Mouse (Mus musculus): ENCODE results near the gene Pigz. TPM values are rescaled to one million over a fixed set of nuclear protein-coding genes. Genes with fewer than 3 reads are reported as not detected.

Gene Pigz
- polyA plus RNA-seq, 1 experiment from 2014 or later = 0.97 TPM

GRCm38 (mm10) chr16:31948345-31948774, 14.7 kb downstream of the Pigz start, which contains the start of the genes 0610012G03Rik and Ncbp2:
Gene 0610012G03Rik, minus strand, starts transcription at chr16:31948494.
Gene Ncbp2, plus strand, starts transcription at chr16:31948513.
- Histone ChIP-seq H3K9ac (ENCODE audit: low read depth, low read length) (peak within 1 kb of the TSS; percentile 94), H3K36me3 (ENCODE audit: control insufficient read depth, insufficient read depth, low read length) (peaks cover 11% of the 10 kb centered on the region; the same call in 1 of the 2 replicates), H3K27me3 (ENCODE audit: control insufficient read depth, insufficient read depth, low read length) (no peaks in the 10 kb centered on the region), H3K27ac (ENCODE audit: low read depth, low read length) (peak within 1 kb of the TSS; percentile 85), H3K9me3 (ENCODE audit: control insufficient read depth, low read length) (no peaks in the 10 kb centered on the region), H3K4me2 (replicated peaks; ENCODE audit: low read depth, low read length) (peak within 1 kb of the TSS; percentile 87), H3K4me1 (ENCODE audit: control insufficient read depth, insufficient read depth, low read length) (peaks cover 16% of the 10 kb centered on the region), H3K4me3 (ENCODE audit: low read length) (peak within 1 kb of the TSS; percentile 74)
- ATAC-seq (ENCODE audit: low FRiP score, low TSS enrichment) = peak; percentile 94
- WGBS = under 1% methylated on average over 55 of the region's 55 CpGs

DNA sequence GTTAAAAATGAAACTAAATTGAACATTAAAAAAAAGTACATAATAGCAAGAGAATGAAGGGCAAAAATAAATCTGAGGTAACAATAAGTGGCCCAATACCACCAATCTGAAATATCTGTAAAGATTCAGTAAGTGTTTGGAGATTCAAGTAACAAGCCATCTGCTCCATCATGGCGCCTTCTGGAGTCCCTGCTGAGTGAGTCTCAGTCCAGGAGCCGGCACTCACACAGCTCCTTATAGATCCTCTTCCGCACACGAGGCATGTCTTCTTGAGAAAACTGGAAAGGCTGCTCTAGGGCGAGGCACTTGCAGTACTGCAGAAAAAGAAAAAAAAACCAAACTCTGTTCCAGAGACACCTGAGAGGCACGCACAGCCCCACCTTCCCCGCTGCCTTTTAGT, 29.6 kb downstream of the Pigz start:
- Histone ChIP-seq H3K9ac (ENCODE audit: low read depth, low read length) (no peak overlapping the region), H3K27ac (ENCODE audit: low read depth, low read length) (no peak overlapping the region), H3K4me1 (ENCODE audit: control insufficient read depth, insufficient read depth, low read length) (no peaks in the 10 kb centered on the region), H3K27me3 (ENCODE audit: control insufficient read depth, insufficient read depth, low read length) (no peaks in the 10 kb centered on the region), H3K4me3 (ENCODE audit: low read length) (no peak overlapping the region), H3K4me2 (replicated peaks; ENCODE audit: low read depth, low read length) (no peak overlapping the region), H3K36me3 (ENCODE audit: control insufficient read depth, insufficient read depth, low read length) (peaks cover 74% of the 10 kb centered on the region), H3K9me3 (ENCODE audit: control insufficient read depth, low read length) (no peaks in the 10 kb centered on the region)
- ATAC-seq (ENCODE audit: low FRiP score, low TSS enrichment) = no peak
- WGBS = 92% methylated on average over 7 of the region's 7 CpGs

DNA sequence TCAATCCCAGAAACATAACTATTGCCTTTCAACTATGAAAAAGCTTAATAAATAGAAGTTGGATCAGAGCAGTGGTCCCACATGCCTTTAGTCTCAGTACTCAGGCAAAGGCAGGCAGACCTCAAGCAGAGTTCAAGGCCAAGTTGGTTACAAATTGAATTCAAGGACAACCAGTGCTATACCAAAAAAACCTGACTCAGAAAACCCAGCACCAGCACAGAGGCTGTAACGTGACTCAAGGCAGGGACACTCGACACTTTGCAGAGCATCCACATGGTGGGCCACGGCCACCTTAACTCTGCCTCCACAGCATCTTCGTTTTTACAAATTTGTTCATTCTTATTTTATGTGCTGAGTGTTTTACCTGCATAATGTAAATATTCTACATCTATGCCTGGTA, 41.6 kb downstream of the Pigz start:
- Histone ChIP-seq H3K4me1 (ENCODE audit: control insufficient read depth, insufficient read depth, low read length) (no peaks in the 10 kb centered on the region), H3K9ac (ENCODE audit: low read depth, low read length) (no peak overlapping the region), H3K27me3 (ENCODE audit: control insufficient read depth, insufficient read depth, low read length) (no peaks in the 10 kb centered on the region), H3K36me3 (ENCODE audit: control insufficient read depth, insufficient read depth, low read length) (peaks cover 55% of the 10 kb centered on the region; the same call in 1 of the 2 replicates), H3K9me3 (ENCODE audit: control insufficient read depth, low read length) (no peaks in the 10 kb centered on the region), H3K4me3 (ENCODE audit: low read length) (no peak overlapping the region), H3K27ac (ENCODE audit: low read depth, low read length) (no peak overlapping the region), H3K4me2 (replicated peaks; ENCODE audit: low read depth, low read length) (no peak overlapping the region)
- WGBS = 88% methylated on average over 4 of the region's 4 CpGs
- no peak for ATAC-seq (ENCODE audit: low FRiP score, low TSS enrichment)

- Histone ChIP-seq H3K36me3 (ENCODE audit: control insufficient read depth, insufficient read depth, low read length) (peaks cover 46% of the 10 kb centered on the region; the same call in 1 of the 2 replicates), H3K9me3 (ENCODE audit: control insufficient read depth, low read length) (no peaks in the 10 kb centered on the region), H3K4me3 (ENCODE audit: low read length) (no peak overlapping the region), H3K27me3 (ENCODE audit: control insufficient read depth, insufficient read depth, low read length) (no peaks in the 10 kb centered on the region), H3K27ac (ENCODE audit: low read depth, low read length) (no peak overlapping the region), H3K9ac (ENCODE audit: low read depth, low read length) (no peak overlapping the region), H3K4me2 (replicated peaks; ENCODE audit: low read depth, low read length) (no peak overlapping the region), H3K4me1 (ENCODE audit: control insufficient read depth, insufficient read depth, low read length) (no peaks in the 10 kb centered on the region)
- no peak for ATAC-seq (ENCODE audit: low FRiP score, low TSS enrichment)
- WGBS = 97% methylated on average over 3 of the region's 3 CpGs
These were observed 45.9 kb downstream of the Pigz start for GRCm38 (mm10) chr16:31979501-31979900.

GRCm38 (mm10) chr16:31980946-31981345, 47.3 kb downstream of the Pigz start:
- H3K36me3 ChIP-seq (ENCODE audit: control insufficient read depth, insufficient read depth, low read length) = peaks cover 41% of the 10 kb centered on the region; the same call in 1 of the 2 replicates
- no peaks in the 10 kb centered on the region for H3K9me3 ChIP-seq (ENCODE audit: control insufficient read depth, low read length)
- H3K4me3 ChIP-seq (ENCODE audit: low read length) = no peak overlapping the region
- no peaks in the 10 kb centered on the region for H3K4me1 ChIP-seq (ENCODE audit: control insufficient read depth, insufficient read depth, low read length)
- no peak overlapping the region for H3K9ac ChIP-seq (ENCODE audit: low read depth, low read length)
- H3K27ac ChIP-seq (ENCODE audit: low read depth, low read length) = no peak overlapping the region
- 81% methylated on average over 5 of the region's 5 CpGs for WGBS
- ATAC-seq (ENCODE audit: low FRiP score, low TSS enrichment) = no peak
- no peak overlapping the region for H3K4me2 ChIP-seq (replicated peaks; ENCODE audit: low read depth, low read length)
- H3K27me3 ChIP-seq (ENCODE audit: control insufficient read depth, insufficient read depth, low read length) = no peaks in the 10 kb centered on the region

DNA sequence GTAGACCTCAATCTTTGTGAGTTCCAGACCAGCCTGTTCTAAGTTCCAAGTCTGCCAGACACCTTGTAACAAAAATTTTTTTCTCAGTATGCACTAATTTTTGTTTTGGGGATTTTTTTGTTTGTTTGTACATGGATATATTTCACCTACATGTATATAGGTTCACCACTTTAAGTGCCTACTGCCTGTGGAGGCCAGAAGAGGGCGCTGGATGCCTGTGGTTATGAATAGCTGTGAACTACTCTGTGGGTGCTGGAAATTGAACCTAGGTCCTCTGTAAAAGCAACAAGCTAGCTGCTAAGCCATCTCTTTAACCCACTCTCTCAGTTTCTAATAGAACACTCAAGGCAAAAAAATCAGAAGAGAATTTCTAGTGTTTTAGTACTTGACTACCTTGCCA, 58.4 kb downstream of the Pigz start:
- Histone ChIP-seq H3K27ac (ENCODE audit: low read depth, low read length) (no peak overlapping the region), H3K4me1 (ENCODE audit: control insufficient read depth, insufficient read depth, low read length) (no peaks in the 10 kb centered on the region), H3K4me2 (replicated peaks; ENCODE audit: low read depth, low read length) (no peak overlapping the region), H3K9me3 (ENCODE audit: control insufficient read depth, low read length) (no peaks in the 10 kb centered on the region), H3K9ac (ENCODE audit: low read depth, low read length) (no peak overlapping the region), H3K27me3 (ENCODE audit: control insufficient read depth, insufficient read depth, low read length) (no peaks in the 10 kb centered on the region), H3K4me3 (ENCODE audit: low read length) (no peak overlapping the region), H3K36me3 (ENCODE audit: control insufficient read depth, insufficient read depth, low read length) (peaks cover 39% of the 10 kb centered on the region)
- 59% methylated on average over 1 of the region's 1 CpGs for WGBS
- no peak for ATAC-seq (ENCODE audit: low FRiP score, low TSS enrichment)

DNA sequence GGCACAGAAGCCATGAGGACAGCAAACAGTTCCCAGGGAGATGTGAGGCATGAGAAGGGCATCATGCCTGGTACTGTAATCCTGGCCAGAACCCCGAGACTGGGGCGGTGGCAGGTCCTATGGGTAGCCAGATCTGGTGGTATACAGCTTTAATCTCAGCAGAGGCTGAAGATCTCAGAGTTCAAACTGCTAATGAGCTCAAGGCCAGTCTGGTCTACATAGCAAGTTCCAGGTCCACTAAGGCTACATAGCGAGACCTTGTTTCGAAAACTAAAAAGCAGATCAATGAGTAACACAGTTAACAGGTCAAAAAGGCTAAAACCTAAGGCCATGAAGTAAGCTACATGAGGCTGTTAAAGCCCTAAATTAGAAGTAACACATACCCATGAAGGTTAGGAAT, 59.5 kb downstream of the Pigz start:
- no peaks in the 10 kb centered on the region for H3K9me3 ChIP-seq (ENCODE audit: control insufficient read depth, low read length)
- H3K36me3 ChIP-seq (ENCODE audit: control insufficient read depth, insufficient read depth, low read length) = peaks cover 32% of the 10 kb centered on the region
- H3K27me3 ChIP-seq (ENCODE audit: control insufficient read depth, insufficient read depth, low read length) = no peaks in the 10 kb centered on the region
- no peak overlapping the region for H3K4me3 ChIP-seq (ENCODE audit: low read length)
- H3K4me1 ChIP-seq (ENCODE audit: control insufficient read depth, insufficient read depth, low read length) = no peaks in the 10 kb centered on the region
- no peak for ATAC-seq (ENCODE audit: low FRiP score, low TSS enrichment)
- no peak overlapping the region for H3K4me2 ChIP-seq (replicated peaks; ENCODE audit: low read depth, low read length)
- no peak overlapping the region for H3K9ac ChIP-seq (ENCODE audit: low read depth, low read length)
- no peak overlapping the region for H3K27ac ChIP-seq (ENCODE audit: low read depth, low read length)
- WGBS = 94% methylated on average over 4 of the region's 4 CpGs

GRCm38 (mm10) chr16:31993946-31994345, 60.3 kb downstream of the Pigz start:
- Histone ChIP-seq H3K36me3 (ENCODE audit: control insufficient read depth, insufficient read depth, low read length) (peaks cover 29% of the 10 kb centered on the region), H3K27me3 (ENCODE audit: control insufficient read depth, insufficient read depth, low read length) (no peaks in the 10 kb centered on the region), H3K9ac (ENCODE audit: low read depth, low read length) (no peak overlapping the region), H3K4me3 (ENCODE audit: low read length) (no peak overlapping the region), H3K4me1 (ENCODE audit: control insufficient read depth, insufficient read depth, low read length) (no peaks in the 10 kb centered on the region), H3K4me2 (replicated peaks; ENCODE audit: low read depth, low read length) (no peak overlapping the region), H3K27ac (ENCODE audit: low read depth, low read length) (no peak overlapping the region), H3K9me3 (ENCODE audit: control insufficient read depth, low read length) (no peaks in the 10 kb centered on the region)
- no peak for ATAC-seq (ENCODE audit: low FRiP score, low TSS enrichment)
